Mouse (Mus musculus): ENCODE measurements around the gene Grn.

Grn gene

GRCm38 (mm10) chr11:102421559-102421958 is 8.6 kb upstream of the Grn start:
- DNase-seq (ENCODE audit: extremely low read depth, low read depth): no peak

DNA sequence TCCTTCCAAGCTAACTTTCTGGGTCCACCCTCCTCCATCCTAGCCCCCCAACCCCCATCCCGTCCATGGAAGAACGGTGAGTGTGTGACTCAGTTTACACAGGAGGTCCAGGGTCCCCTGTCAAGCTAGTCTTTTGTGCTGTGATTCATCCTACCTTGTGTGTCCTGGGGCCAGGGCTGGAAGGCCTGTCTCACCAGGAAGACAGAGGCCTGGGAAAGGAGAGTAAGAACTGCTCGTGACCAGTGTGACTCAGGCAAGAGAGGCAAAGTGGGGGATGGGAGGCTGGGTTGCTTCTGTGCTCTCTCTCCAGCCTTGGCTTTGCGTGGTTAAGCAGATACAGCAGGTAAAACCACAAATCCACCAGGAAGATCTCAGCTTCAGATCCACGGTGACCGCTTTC is 5.4 kb upstream of the Grn start:
- DNase-seq (ENCODE audit: extremely low read depth, low read depth): no peak

DNA sequence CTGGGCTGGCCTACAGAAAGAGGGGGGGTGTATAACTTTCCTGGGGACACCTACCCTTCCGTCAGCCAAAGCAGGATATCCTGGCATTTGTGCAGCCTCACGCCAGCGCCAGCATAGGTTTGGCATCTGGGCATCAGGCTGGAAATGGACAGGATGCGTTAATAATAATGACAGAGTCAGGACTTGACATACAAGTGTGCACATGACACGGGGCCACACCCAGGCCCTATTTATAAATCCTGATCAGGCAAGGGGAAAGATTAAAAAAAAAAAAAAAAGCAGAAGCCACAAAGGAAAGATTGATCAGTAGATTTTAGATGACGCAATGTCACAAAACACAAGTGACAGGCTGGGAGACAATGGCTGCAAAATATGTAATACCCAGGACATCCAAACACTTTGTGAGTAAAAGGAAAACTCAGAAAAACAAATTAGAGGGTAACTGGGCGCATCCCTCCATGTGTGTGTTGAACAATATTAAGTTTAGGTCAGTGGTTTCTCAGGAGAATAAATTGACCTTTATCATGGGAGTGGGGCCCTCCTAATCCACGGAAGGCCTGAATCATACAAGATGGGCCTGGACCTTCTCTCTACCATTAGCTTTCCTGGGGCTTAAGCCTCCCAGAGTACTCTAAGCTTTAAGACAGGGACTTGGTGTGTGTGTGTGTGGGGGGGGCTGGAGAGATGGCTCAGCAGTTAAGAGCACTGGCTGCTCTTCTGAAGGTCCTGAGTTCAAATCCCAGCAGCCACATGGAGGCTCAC is 4.4 kb upstream of the Grn start:
- DNase-seq (ENCODE audit: extremely low read depth, low read depth): no peak

GRCm38 (mm10) chr11:102428981-102429540 is 1.1 kb upstream of the Grn start:
- DNase-seq (ENCODE audit: extremely low read depth, low read depth): no peak

GRCm38 (mm10) chr11:102429551-102429950 is 564 bp upstream of the Grn start:
- DNase-seq (ENCODE audit: extremely low read depth, low read depth): no peak

GRCm38 (mm10) chr11:102431018-102431645 is 1.0 kb downstream of the Grn start:
- DNase-seq (ENCODE audit: extremely low read depth, low read depth): no peak

DNA sequence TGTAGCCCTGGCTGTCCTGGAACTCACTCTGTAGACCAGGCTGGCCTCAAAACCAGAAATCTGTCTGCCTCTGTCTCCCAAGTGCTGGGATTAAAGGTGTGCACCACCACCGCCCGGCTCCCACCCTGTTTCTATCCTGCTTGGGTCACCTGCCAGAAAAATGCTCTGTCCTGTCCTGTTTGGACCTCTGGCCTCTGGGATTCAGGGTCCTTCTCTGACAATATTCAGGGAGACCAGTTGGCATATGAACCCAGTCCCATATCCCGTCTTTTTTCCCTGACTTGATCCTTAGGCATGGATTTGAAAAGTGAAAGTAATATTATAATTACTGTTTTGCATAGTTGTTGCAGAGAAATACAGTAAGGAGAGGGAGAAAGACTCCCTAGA is 1.6 kb downstream of the Grn start:
- DNase-seq (ENCODE audit: extremely low read depth, low read depth): no peak

GRCm38 (mm10) chr11:102432115-102432843 is 2.2 kb downstream of the Grn start:
- no peak for DNase-seq (ENCODE audit: extremely low read depth, low read depth)

DNA sequence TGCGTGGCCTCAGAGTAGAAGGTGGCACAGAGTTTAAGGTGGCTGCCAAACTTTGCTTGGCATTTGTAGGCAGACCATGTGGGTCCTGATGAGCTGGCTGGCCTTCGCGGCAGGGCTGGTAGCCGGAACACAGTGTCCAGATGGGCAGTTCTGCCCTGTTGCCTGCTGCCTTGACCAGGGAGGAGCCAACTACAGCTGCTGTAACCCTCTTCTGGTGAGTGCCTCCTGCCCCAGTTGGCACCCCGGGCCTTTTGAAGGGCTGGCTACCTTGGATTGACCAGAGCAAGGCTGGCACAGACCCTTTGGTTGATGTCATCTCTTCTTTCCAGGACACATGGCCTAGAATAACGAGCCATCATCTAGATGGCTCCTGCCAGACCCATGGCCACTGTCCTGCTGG is 2.8 kb downstream of the Grn start:
- DNase-seq (ENCODE audit: extremely low read depth, low read depth): no peak

- no peak for DNase-seq (ENCODE audit: extremely low read depth, low read depth)
These were observed 3.8 kb downstream of the Grn start for GRCm38 (mm10) chr11:102433866-102434265.

- no peak for DNase-seq (ENCODE audit: extremely low read depth, low read depth)
These were observed 4.3 kb downstream of the Grn start for GRCm38 (mm10) chr11:102434406-102434805.

DNA sequence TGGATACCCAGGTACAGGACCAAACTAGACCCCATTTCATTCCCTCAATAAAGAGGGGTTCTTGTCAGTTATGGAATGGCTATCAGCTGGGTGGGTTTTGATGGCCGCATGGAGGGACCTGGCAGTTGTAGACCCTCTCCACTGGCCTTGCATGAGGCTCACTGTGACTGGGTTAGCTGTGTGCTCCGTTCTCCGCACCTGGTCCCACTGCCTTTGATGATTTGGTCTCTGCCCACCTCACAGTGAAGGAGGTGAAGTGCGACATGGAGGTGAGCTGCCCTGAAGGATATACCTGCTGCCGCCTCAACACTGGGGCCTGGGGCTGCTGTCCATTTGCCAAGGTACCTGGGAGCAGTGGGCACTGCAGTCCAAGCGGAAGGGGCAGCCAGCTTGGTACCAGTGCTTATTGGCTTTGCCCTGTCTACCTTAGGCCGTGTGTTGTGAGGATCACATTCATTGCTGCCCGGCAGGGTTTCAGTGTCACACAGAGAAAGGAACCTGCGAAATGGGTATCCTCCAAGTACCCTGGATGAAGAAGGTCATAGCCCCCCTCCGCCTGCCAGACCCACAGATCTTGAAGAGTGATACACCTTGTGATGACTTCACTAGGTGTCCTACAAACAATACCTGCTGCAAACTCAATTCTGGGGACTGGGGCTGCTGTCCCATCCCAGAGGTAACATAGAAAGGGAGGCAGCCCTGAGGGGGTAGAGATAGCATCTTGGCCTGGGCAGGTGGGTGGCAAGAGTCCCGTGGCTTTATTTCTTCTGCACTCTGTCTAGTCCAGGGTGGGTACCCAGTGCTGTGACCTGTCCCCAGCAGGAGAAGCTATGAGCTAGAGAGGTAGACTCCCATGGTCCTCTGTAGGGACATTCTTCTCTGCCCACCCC is 4.9 kb downstream of the Grn start:
- no peak for DNase-seq (ENCODE audit: extremely low read depth, low read depth)

- no peak for DNase-seq (ENCODE audit: extremely low read depth, low read depth)
These were observed 5.8 kb downstream of the Grn start for GRCm38 (mm10) chr11:102435754-102436470.

DNA sequence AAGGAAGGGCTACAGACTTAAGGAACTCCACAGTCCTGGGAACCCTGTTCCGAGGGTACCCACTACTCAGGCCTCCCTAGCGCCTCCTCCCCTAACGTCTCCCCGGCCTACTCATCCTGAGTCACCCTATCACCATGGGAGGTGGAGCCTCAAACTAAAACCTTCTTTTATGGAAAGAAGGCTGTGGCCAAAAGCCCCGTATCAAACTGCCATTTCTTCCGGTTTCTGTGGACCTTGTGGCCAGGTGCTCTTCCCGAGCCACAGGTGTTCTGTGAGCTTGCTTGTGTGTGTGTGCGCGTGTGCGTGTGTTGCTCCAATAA is 6.3 kb downstream of the Grn start:
- no peak for DNase-seq (ENCODE audit: extremely low read depth, low read depth)

- DNase-seq (ENCODE audit: extremely low read depth, low read depth): no peak
These were observed 7.3 kb downstream of the Grn start for GRCm38 (mm10) chr11:102437120-102438061.

DNA sequence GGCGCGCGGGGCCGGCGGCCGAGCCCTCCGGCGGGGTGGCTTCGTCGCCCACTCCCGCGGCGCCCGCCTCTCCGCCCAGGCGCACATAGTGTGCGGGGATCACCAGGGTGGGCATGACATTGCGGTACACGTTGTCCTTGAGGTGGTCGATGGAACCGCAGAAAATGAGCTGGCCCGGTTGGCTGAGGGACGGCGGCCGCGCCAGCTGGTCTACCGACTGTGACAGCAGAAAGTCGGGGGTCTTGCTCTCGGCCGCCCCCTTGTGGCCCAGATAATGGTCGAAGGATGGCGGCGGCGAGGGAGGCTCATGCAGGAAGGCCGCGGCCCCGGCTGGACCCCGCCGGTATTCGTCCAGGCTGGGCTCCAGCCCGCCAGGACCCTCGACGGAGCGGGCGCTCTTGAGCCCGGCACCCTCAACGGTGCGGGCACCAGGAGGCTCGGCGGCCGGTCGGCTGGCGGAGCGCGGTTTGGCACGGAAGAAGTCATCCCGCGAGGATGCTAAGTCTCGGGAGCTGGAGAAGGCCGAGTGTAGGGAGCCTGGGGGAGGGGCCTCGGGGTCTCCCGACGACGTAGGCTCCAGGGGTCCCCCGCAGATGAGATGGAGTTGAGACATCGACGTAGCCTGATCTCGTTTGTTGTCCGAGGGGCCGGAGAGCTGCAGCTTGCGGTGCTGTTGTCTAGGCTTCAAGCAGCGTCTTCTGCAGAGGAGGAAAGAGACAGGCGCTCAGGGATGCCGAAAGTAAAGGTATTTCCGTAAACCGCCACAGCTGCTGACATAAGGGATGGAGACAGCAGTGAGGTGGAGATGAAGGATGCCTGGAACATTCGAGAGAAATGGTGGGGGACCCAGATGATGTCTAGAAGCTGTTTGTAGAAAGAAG is 8.3 kb downstream of the Grn start:
- DNase-seq (ENCODE audit: extremely low read depth, low read depth): no peak

DNA sequence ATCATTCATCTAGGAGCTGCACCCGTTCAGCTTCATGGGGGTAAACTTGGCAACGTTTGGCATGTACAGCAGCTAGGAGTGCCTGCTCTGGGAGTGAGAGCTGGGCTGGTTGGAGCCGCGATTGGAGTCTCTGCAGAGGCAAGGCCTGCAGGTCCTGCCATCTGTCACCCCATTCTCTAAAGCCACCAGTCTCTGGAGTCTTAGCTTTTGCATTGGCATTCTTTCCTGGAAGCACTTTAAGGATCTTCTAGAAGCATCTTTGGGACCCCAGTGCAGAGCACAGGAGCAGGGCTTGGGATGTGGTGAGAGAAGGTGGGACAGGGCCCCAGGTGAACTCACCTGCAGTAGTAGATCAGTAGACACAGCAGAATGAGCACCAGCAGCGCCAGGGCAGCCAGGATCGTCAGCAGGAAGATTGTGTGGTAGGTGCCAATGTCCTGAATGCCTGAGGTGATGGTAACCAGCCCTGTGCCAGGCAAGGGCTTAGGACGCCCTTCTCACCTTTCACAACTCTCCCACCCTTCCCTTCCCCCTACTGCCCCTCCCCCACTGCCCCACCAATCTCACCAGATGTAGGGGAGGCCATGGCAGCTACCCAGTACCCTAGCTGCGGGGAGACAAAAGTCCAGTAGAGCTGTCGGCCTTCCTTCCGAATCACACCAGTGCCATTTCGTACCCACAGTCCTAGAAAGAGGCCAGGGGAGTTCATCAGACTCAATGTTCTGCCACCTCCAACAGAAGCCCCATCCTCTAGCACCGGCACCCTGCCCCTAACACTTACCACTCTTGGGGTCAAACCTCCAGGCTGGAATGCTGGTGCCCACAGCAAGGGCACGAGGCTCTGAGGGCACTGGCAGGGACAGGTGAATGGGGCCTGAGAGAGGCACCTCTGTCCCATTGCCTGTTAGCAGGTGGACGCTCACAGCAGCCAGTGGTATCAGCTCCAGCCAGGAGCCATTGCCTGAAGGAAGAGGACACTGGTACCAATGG is 9.3 kb downstream of the Grn start:
- DNase-seq (ENCODE audit: extremely low read depth, low read depth): no peak

Data from MEL-GATA-1-ER (cell line).